Mouse (Mus musculus): ENCODE data around the gene Ercc2. TPM values are rescaled to one million over a fixed set of nuclear protein-coding genes. Genes with fewer than 3 reads are reported as not detected.

Ercc2 gene
- total and polyA plus RNA-seq, 2 experiments from 2014 or later: 17.9 to 58.2 TPM

GRCm38 (mm10) chr7:19420121-19420520, 38.3 kb downstream of the Ercc2 start:
- Histone ChIP-seq H3K27ac (ENCODE audit: low read depth, low read length) (no peak overlapping the region), H3K4me1 (ENCODE audit: insufficient read depth) (no peaks in the 10 kb centered on the region), H3K4me2 (ENCODE audit: low read depth) (no peak overlapping the region), H3K9ac (no peak overlapping the region), H3K9me3 (ENCODE audit: low read length) (no peaks in the 10 kb centered on the region), H3K36me3 (ENCODE audit: insufficient read depth) (no peaks in the 10 kb centered on the region), H3K4me3 (ENCODE audit: low read depth, low read length) (no peak overlapping the region), H3K27me3 (ENCODE audit: insufficient read depth, low read length) (peaks cover 22% of the 10 kb centered on the region)
- WGBS: 9% methylated on average over 28 of the region's 28 CpGs
- no peak for TF ChIP-seq CTCF (IDR thresholded peaks at IDR 0.05; ENCODE audit: low read depth)
- DNase-seq: no peak
- no peak for ATAC-seq

GRCm38 (mm10) chr7:19420821-19421636, 39.2 kb downstream of the Ercc2 start:
- 0 out of 2 replicates have a peak overlapping the region, but pooled peaks have one; percentile 35 for H3K9ac ChIP-seq
- peak; percentile 95 for ATAC-seq
- no peak overlapping the region for H3K27ac ChIP-seq (ENCODE audit: low read depth, low read length)
- 11% methylated on average over 43 of the region's 43 CpGs for WGBS
- peaks cover 22% of the 10 kb centered on the region for H3K27me3 ChIP-seq (ENCODE audit: insufficient read depth, low read length)
- H3K36me3 ChIP-seq (ENCODE audit: insufficient read depth): peaks cover 9% of the 10 kb centered on the region; the same call in 1 of the 2 replicates
- H3K9me3 ChIP-seq (ENCODE audit: low read length): no peaks in the 10 kb centered on the region
- TF ChIP-seq CTCF (IDR thresholded peaks at IDR 0.05; ENCODE audit: low read depth): no peak
- peak; percentile 90 for DNase-seq
- H3K4me3 ChIP-seq (ENCODE audit: low read depth, low read length): peak overlapping the region; percentile 41
- no peaks in the 10 kb centered on the region for H3K4me1 ChIP-seq (ENCODE audit: insufficient read depth)
- peak overlapping the region; percentile 70 for H3K4me2 ChIP-seq (ENCODE audit: low read depth)

DNA sequence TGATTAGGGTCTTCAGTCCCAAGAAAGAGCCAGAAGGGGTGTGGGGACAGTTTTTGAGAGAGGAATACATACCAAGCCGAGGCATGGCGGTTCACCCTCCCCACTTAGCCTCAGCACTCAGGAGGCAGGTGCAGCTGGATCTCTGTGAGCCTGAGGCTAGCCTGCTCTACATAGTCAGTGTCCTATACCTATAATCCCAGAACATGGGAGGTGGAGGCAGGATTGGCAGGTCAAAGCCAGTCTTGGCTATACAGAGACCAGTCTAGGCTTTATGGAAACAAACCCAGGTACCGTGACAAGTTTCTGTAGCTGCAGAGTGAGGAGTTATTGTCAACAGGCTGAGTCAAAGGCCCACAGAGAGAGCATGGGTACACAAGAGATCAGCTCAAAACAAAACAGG, 41.3 kb downstream of the Ercc2 start:
- Histone ChIP-seq H3K4me1 (ENCODE audit: insufficient read depth) (no peaks in the 10 kb centered on the region), H3K4me2 (ENCODE audit: low read depth) (no peak overlapping the region), H3K9me3 (ENCODE audit: low read length) (no peaks in the 10 kb centered on the region), H3K27ac (ENCODE audit: low read depth, low read length) (no peak overlapping the region), H3K36me3 (ENCODE audit: insufficient read depth) (peaks cover 28% of the 10 kb centered on the region), H3K9ac (no peak overlapping the region), H3K27me3 (ENCODE audit: insufficient read depth, low read length) (peaks cover 22% of the 10 kb centered on the region), H3K4me3 (ENCODE audit: low read depth, low read length) (no peak overlapping the region)
- WGBS: 84% methylated on average over 3 of the region's 3 CpGs
- no peak for ATAC-seq
- DNase-seq: no peak
- TF ChIP-seq CTCF (IDR thresholded peaks at IDR 0.05; ENCODE audit: low read depth): no peak

DNA sequence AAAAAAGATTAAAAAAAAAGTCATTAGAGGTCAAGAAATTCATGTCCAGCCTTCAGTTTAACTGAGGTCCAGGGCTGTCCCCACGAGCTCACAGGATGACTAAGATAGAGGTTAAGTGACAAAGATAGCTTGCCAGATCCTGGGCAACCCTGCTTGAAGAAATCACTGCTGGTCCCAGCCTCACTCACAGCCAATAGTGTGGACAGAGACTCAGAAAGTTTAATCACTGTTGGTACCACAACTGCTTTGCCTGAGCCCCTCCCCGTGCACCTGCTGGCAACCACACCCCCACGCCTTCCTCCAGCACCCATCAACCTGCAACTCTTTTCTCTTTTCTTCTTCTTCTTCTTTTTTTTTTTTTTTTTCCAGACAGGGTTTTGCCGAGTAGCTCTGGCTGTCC, 42.2 kb downstream of the Ercc2 start:
- H3K4me1 ChIP-seq (ENCODE audit: insufficient read depth): no peaks in the 10 kb centered on the region

DNA sequence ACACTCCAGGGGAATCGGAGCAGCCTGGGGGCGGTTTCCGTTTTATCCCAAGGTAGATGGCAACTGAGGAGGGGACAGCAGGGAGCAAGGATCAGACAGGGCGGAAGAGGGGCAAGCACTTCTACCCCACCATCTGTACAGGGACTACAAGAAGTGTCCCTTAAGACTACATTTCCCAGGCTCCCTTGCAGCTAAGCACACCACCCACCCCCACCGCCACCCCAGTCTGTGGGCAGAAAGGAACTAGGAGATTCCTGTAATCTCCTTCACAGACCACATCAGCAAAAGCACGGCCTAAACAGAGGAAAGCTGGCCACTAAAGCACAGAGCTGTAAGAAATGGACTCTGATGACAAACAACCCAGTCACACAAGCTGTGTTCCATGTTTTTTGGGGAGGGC, 44.5 kb downstream of the Ercc2 start:
- H3K4me1 ChIP-seq (ENCODE audit: insufficient read depth): no peaks in the 10 kb centered on the region
- no peak overlapping the region for H3K4me2 ChIP-seq (ENCODE audit: low read depth)
- DNase-seq: no peak
- no peak overlapping the region for H3K4me3 ChIP-seq (ENCODE audit: low read depth, low read length)
- no peak overlapping the region for H3K27ac ChIP-seq (ENCODE audit: low read depth, low read length)
- no peak for TF ChIP-seq CTCF (IDR thresholded peaks at IDR 0.05; ENCODE audit: low read depth)
- H3K9ac ChIP-seq: no peak overlapping the region
- 80% methylated on average over 6 of the region's 6 CpGs for WGBS
- H3K27me3 ChIP-seq (ENCODE audit: insufficient read depth, low read length): no peaks in the 10 kb centered on the region
- ATAC-seq: no peak
- no peaks in the 10 kb centered on the region for H3K9me3 ChIP-seq (ENCODE audit: low read length)
- H3K36me3 ChIP-seq (ENCODE audit: insufficient read depth): peaks cover 59% of the 10 kb centered on the region

More for the DNA sequence above, 42.2 kb downstream of the Ercc2 start:
- peaks cover 38% of the 10 kb centered on the region for H3K36me3 ChIP-seq (ENCODE audit: insufficient read depth)
- no peak overlapping the region for H3K27ac ChIP-seq (ENCODE audit: low read depth, low read length)
- H3K4me2 ChIP-seq (ENCODE audit: low read depth): no peak overlapping the region
- H3K9me3 ChIP-seq (ENCODE audit: low read length): no peaks in the 10 kb centered on the region
- H3K27me3 ChIP-seq (ENCODE audit: insufficient read depth, low read length): peaks cover 19% of the 10 kb centered on the region
- no peak overlapping the region for H3K4me3 ChIP-seq (ENCODE audit: low read depth, low read length)
- DNase-seq (no peak), ATAC-seq (no peak)
- no peak overlapping the region for H3K9ac ChIP-seq
- TF ChIP-seq CTCF (IDR thresholded peaks at IDR 0.05; ENCODE audit: low read depth): no peak
- WGBS: 61% methylated on average over 4 of the region's 4 CpGs

- peaks cover 65% of the 10 kb centered on the region for H3K36me3 ChIP-seq (ENCODE audit: insufficient read depth)
- no peak for TF ChIP-seq CTCF (IDR thresholded peaks at IDR 0.05; ENCODE audit: low read depth)
- no peaks in the 10 kb centered on the region for H3K27me3 ChIP-seq (ENCODE audit: insufficient read depth, low read length)
- H3K9me3 ChIP-seq (ENCODE audit: low read length): no peaks in the 10 kb centered on the region
- no peak overlapping the region for H3K9ac ChIP-seq
- H3K4me2 ChIP-seq (ENCODE audit: low read depth): no peak overlapping the region
- no peak for ATAC-seq
- no peak overlapping the region for H3K27ac ChIP-seq (ENCODE audit: low read depth, low read length)
- no peaks in the 10 kb centered on the region for H3K4me1 ChIP-seq (ENCODE audit: insufficient read depth)
- no peak for DNase-seq
- WGBS: 88% methylated on average over 6 of the region's 6 CpGs
- H3K4me3 ChIP-seq (ENCODE audit: low read depth, low read length): no peak overlapping the region
These were observed 45.1 kb downstream of the Ercc2 start for GRCm38 (mm10) chr7:19426888-19427287.

- no peak for ATAC-seq
- no peak overlapping the region for H3K27ac ChIP-seq (ENCODE audit: low read depth, low read length)
- WGBS: 75% methylated on average over 15 of the region's 15 CpGs
These were observed 46.3 kb downstream of the Ercc2 start for GRCm38 (mm10) chr7:19427999-19428650.

More at GRCm38 (mm10) chr7:19427999-19428650, 46.3 kb downstream of the Ercc2 start:
- Histone ChIP-seq H3K36me3 (ENCODE audit: insufficient read depth) (peaks cover 77% of the 10 kb centered on the region), H3K27me3 (ENCODE audit: insufficient read depth, low read length) (no peaks in the 10 kb centered on the region), H3K4me1 (ENCODE audit: insufficient read depth) (no peaks in the 10 kb centered on the region), H3K9me3 (ENCODE audit: low read length) (no peaks in the 10 kb centered on the region), H3K9ac (no peak overlapping the region), H3K4me2 (ENCODE audit: low read depth) (no peak overlapping the region), H3K4me3 (ENCODE audit: low read depth, low read length) (no peak overlapping the region)
- no peak for TF ChIP-seq CTCF (IDR thresholded peaks at IDR 0.05; ENCODE audit: low read depth)
- DNase-seq: no peak
